Mouse (Mus musculus): ENCODE measurements around the gene Ormdl3. TPM values are rescaled to one million over a fixed set of nuclear protein-coding genes. Genes with fewer than 3 reads are reported as not detected.

Gene Ormdl3
- 25.0 and 29.7 TPM in 2 replicates for polyA plus RNA-seq (2012; rRNA removed)

DNA sequence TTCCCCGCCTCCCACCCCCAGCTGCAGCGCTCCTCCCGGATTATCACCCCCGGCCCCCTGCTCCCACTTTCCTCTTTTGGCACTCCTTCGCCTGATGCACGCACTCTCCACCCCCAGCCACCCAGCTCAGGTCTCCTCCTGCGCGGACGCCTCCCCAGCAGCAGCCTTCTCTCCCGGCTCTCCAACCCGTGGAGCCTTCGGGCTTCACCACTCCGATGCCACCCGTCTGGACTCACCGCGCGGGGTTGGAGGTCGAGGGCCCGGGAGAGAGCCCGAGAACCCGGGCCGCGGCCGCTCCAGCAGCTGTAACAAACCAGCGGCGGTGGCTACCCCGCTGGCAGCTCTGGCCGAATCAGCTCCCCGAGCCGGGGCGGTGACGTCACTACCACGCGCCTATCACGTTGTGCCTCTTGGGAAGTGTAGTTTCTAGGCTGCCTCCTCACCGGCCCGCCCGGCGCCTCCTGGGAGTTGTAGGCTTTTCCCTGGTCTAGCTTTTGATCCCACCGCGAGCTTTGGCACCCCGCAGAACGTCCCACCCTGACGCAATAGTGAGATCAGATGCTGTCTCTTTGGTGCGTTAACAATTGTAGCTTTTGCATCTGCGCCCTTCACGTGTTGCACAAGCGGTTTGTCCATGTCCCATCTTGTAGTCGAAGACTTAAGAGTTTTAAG, at the start of gene Ormdl3:
Gene Ormdl3, minus strand, starts transcription at position 477 of the 672 bp plus-strand sequence.

DNA sequence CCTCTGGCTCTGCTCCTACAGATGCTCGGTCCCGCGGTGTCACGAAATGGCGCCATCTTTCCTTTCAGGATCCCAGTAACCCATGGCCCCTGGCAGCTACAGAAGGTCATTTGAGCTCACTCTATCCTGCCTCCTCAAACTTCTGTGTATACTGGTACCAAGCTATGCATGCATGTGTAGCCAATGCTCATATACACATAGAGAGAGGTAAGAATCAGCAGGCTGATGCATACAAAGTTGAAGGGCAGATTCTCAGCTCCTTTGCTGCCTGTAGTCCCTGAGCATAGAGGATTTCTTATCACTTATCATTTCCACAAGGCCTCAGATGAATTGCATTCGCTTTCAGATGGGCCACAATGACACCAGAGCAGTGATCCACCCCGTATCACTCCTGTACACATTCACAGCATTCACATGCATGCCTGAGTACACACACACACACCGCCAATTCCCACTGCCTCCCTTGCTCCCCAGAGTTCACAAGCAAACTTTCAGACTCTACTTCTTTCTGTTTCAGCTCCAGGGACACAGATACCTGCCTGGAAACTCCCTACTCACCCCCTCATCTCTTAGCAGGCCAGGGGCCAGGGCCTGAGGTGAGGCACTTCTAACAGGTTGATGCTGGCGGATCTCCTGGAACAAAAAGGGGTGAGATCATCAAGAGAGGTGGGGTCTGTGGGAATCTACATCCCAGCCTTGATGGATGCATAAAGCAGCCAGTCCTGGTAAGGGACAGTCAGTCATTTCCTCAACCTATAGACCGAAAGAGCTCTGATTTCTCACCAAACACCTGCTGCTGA, 38.6 kb upstream of the Ormdl3 start, which contains the start of the genes Gm12355 and Gsdma3:
Gene Gm12355, minus strand, starts transcription at position 51 of the 800 bp plus-strand sequence.
Gene Gsdma3, plus strand, starts transcription at position 750 of the 800 bp plus-strand sequence.

DNA sequence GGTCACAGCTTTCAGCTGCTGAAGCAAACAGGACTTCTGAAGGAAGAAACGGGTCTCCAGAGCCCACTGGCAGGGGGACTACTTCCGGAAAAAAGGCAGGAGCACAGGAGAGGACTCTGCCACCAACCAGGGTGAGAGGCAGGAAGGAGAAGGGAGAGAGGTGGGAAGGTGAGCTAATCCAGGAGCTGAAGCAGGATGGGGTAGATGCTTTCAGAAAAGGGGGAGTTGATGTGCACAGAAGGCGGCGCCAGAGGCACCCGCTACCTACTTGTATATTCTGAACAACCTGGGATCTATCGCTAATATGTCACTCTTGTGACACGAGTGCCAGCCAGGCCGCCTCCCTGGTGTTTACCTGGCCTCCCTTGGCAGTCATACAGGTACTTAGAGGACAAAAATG, 10.8 kb upstream of the Ormdl3 start, which contains the start of gene Lrrc3c:
Gene Lrrc3c, plus strand, starts transcription at position 301 of the 400 bp plus-strand sequence.

GRCm38 (mm10) chr11:98550975-98551828, 36.0 kb downstream of the Ormdl3 start, which contains the start of gene Zpbp2:
Gene Zpbp2 (plus strand): TSS chr11:98551097.

DNA sequence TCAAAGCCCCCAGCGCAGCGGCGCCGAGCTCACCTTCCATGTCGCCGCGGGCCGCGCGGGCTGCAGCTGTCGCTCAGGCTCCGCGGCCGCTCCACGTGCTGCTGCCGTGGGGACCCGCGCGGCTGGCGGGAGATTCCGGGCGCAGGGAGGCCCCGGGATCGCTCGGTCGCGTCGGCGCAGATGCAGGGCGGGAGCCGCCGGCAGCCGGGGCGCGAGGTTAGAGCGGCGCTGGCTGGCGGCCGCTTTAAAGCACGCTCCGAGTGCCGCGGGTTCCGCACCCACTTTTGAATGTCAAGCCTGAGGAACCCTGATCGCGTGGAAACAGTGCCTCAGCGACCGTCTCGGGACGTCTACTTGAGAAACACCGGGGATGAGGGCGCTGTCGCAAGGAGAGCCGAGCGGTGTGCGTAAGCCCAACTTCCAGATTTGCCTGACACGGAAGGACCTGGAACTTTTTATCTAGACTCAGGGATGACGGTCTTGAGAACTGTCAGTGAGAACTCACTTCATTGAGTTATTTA, 41.4 kb downstream of the Ormdl3 start, which contains the start of gene Ikzf3:
Gene Ikzf3, minus strand, starts transcription at position 321 of the 521 bp plus-strand sequence.

Other genes with a start within 250 kb of the Ormdl3 start
- gene Ppp1r1b, start 239.0 kb downstream of the Ormdl3 start, polyA plus RNA-seq (2012; rRNA removed) = 31.9 and 53.0 TPM in 2 replicates
- gene Stard3, start 229.0 kb downstream of the Ormdl3 start, polyA plus RNA-seq (2012; rRNA removed) = 48.4 and 53.8 TPM in 2 replicates
- gene Tcap, start 203.6 kb downstream of the Ormdl3 start, polyA plus RNA-seq (2012; rRNA removed) = 32.7 and 42.1 TPM in 2 replicates
- 0.16 TPM in 1 of 2 replicates, not detected in the other for gene Pnmt, start 200.9 kb downstream of the Ormdl3 start, polyA plus RNA-seq (2012; rRNA removed)
- 17.5 and 17.6 TPM in 2 replicates for gene Pgap3, start 186.9 kb downstream of the Ormdl3 start, polyA plus RNA-seq (2012; rRNA removed)
- gene Erbb2, start 174.9 kb downstream of the Ormdl3 start, polyA plus RNA-seq (2012; rRNA removed) = 31.2 and 35.3 TPM in 2 replicates
- gene Mien1, start 148.4 kb downstream of the Ormdl3 start, polyA plus RNA-seq (2012; rRNA removed) = 22.9 and 23.3 TPM in 2 replicates
- 30.1 and 30.4 TPM in 2 replicates for gene Grb7, start 141.0 kb downstream of the Ormdl3 start, polyA plus RNA-seq (2012; rRNA removed)
- 0.21 and 0.39 TPM in 2 replicates for gene Ikzf3, start 41.3 kb downstream of the Ormdl3 start, polyA plus RNA-seq (2012; rRNA removed)
- gene Zpbp2, start 36.3 kb downstream of the Ormdl3 start, polyA plus RNA-seq (2012; rRNA removed) = not detected in 2 replicates
- not detected in 2 replicates for gene Lrrc3c, start 10.9 kb upstream of the Ormdl3 start, polyA plus RNA-seq (2012; rRNA removed)
- not detected in 2 replicates for gene Gm12355, start 38.3 kb upstream of the Ormdl3 start, polyA plus RNA-seq (2012; rRNA removed)
- gene Gsdma3, start 39.0 kb upstream of the Ormdl3 start, polyA plus RNA-seq (2012; rRNA removed) = 0.05 TPM in 1 of 2 replicates, not detected in the other
- 1,555 and 1,561 TPM in 2 replicates for gene Gsdma2, start 59.4 kb upstream of the Ormdl3 start, polyA plus RNA-seq (2012; rRNA removed)
- 10.1 and 13.1 TPM in 2 replicates for gene Gsdma, start 77.0 kb upstream of the Ormdl3 start, polyA plus RNA-seq (2012; rRNA removed)
- 80.1 and 85.7 TPM in 2 replicates for gene Psmd3, start 95.2 kb upstream of the Ormdl3 start, polyA plus RNA-seq (2012; rRNA removed)
- 0.05 and 0.17 TPM in 2 replicates for gene Csf3, start 113.9 kb upstream of the Ormdl3 start, polyA plus RNA-seq (2012; rRNA removed)
- 39.7 and 42.3 TPM in 2 replicates for gene Med24, start 142.1 kb upstream of the Ormdl3 start, polyA plus RNA-seq (2012; rRNA removed)
- 39.6 and 53.6 TPM in 2 replicates for gene Thra, start 153.3 kb upstream of the Ormdl3 start, polyA plus RNA-seq (2012; rRNA removed)
- gene Nr1d1, start 188.0 kb upstream of the Ormdl3 start, polyA plus RNA-seq (2012; rRNA removed) = 41.8 and 51.0 TPM in 2 replicates
- 13.0 and 27.7 TPM in 2 replicates for gene Msl1, start 208.1 kb upstream of the Ormdl3 start, polyA plus RNA-seq (2012; rRNA removed)
- 12.8 and 15.0 TPM in 2 replicates for gene Casc3, start 217.5 kb upstream of the Ormdl3 start, polyA plus RNA-seq (2012; rRNA removed)
- gene Rapgefl1, start 249.4 kb upstream of the Ormdl3 start, polyA plus RNA-seq (2012; rRNA removed) = 27.1 and 44.2 TPM in 2 replicates